Mouse (Mus musculus): ENCODE data around the gene Gm45717. TPM values are rescaled to one million over a fixed set of nuclear protein-coding genes. Genes with fewer than 3 reads are reported as not detected.
A peak's percentile ranks its signal among the peaks of the same experiment; 100 is the strongest.

The Gm45717 gene
- total and polyA plus RNA-seq, 2 experiments from 2014 or later: not detected

DNA sequence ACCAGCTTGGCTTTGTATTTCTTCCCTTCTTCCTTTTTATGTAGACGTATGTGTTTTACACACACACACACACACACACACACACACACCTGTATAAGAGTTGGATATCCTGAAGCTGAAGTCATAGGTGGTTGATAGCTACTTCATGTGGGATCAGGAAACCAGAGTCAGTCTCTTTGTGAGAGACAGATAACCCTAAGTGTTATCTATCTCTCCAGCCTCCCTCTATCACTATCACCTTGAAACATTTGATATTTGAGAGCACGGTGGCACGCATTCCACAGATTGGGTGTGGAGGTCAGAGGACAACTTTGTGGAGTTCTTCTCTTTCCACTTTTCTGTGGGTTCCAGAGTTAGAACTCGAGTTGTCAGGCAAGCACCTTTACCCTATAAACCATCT lies 35.8 kb downstream of the Gm45717 start:
- Histone ChIP-seq H3K4me2 (ENCODE audit: low read depth, low read length, poor library complexity, severe bottlenecking) (no peak overlapping the region), H3K4me3 (ENCODE audit: low read depth, low read length) (no peak overlapping the region), H3K27me3 (ENCODE audit: insufficient read depth, low read length) (peaks cover 55% of the 10 kb centered on the region), H3K9me3 (ENCODE audit: low read length) (no peaks in the 10 kb centered on the region), H3K36me3 (ENCODE audit: insufficient read depth, low read length) (no peaks in the 10 kb centered on the region), H3K4me1 (ENCODE audit: insufficient read depth, low read length) (peaks cover 9% of the 10 kb centered on the region; the same call in 1 of the 2 replicates), H3K9ac (replicated peaks; ENCODE audit: low read length, poor library complexity, severe bottlenecking) (no peak overlapping the region), H3K27ac (ENCODE audit: low read depth, low read length) (no peak overlapping the region)
- TF ChIP-seq CTCF (IDR thresholded peaks at IDR 0.05): no peak
- WGBS: 81% methylated on average over 4 of the region's 4 CpGs
- ATAC-seq (ENCODE audit: low FRiP score) (no peak), DNase-seq (ENCODE audit: low spot score) (no peak)

DNA sequence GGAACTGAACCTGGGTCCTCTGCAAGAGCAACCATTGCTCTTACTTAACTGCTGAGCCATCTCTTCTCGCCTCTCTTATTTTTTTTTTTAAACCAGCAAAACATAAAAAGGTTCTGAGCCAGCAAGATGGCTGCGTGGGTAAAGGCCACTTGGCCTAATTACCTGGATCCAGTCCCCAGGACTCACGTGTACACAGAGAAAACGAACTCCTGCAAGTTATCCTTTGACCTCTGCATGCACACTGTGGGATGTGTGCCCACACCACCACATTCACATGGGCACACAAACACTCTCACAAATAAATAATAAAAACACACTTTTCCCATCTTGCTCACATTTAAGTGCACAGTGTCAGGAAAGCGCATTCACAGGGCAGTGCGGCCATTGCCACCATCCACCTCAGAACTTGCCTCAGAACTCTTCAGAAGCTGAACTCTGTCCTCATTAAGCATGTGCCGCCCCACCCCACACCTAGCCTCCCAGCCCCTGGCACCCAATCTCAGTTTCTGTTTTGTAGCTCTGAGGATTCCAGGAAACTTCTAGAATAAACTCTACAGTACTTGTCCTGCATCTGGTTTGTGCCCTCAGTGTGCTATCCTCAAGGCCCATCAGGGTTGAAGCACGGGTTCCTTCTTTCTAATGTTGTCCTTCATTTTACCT lies 41.6 kb downstream of the Gm45717 start:
- no peaks in the 10 kb centered on the region for H3K36me3 ChIP-seq (ENCODE audit: insufficient read depth, low read length)
- no peak overlapping the region for H3K27ac ChIP-seq (ENCODE audit: low read depth, low read length)
- H3K4me1 ChIP-seq (ENCODE audit: insufficient read depth, low read length): no peaks in the 10 kb centered on the region
- no peaks in the 10 kb centered on the region for H3K9me3 ChIP-seq (ENCODE audit: low read length)
- H3K9ac ChIP-seq (replicated peaks; ENCODE audit: low read length, poor library complexity, severe bottlenecking): no peak overlapping the region
- no peak for DNase-seq (ENCODE audit: low spot score)
- H3K4me3 ChIP-seq (ENCODE audit: low read depth, low read length): no peak overlapping the region
- TF ChIP-seq CTCF (IDR thresholded peaks at IDR 0.05): no peak
- no peaks in the 10 kb centered on the region for H3K27me3 ChIP-seq (ENCODE audit: insufficient read depth, low read length)
- H3K4me2 ChIP-seq (ENCODE audit: low read depth, low read length, poor library complexity, severe bottlenecking): no peak overlapping the region
- WGBS: 87% methylated on average over 8 of the region's 8 CpGs
- no peak for ATAC-seq (ENCODE audit: low FRiP score)

DNA sequence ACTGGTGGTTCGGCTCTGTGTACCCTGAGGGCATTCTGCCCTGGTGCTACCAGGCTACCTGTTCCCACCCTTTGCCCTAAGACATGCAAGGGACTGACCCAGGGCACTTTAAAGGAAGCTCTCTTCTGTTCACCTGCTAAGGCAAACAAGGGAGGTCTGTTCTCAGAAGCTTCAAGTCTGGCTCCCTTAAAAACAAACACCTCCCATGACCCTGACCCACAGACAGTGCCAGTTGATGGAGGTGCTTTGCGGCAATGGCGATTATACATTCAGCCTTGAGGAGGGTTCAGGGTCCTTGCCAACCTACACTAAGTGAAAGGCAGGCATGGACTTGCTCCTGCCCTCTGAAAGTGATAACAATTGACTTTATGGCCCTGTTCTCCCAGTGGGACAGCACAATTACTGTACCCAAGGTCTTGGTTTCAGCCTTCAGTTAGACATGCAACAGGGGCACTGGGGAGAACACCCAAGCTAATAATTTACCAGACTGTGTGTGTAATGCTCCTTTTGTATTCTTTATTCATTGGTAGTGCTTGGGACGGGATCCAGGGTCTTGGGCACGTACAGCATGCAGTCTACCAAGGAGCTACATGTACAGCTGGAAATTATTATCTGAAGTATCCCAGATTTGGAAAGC lies 42.8 kb downstream of the Gm45717 start:
- Histone ChIP-seq H3K4me3 (ENCODE audit: low read depth, low read length) (no peak overlapping the region), H3K4me1 (ENCODE audit: insufficient read depth, low read length) (no peaks in the 10 kb centered on the region), H3K9me3 (ENCODE audit: low read length) (no peaks in the 10 kb centered on the region), H3K27me3 (ENCODE audit: insufficient read depth, low read length) (no peaks in the 10 kb centered on the region), H3K27ac (ENCODE audit: low read depth, low read length) (no peak overlapping the region), H3K36me3 (ENCODE audit: insufficient read depth, low read length) (no peaks in the 10 kb centered on the region), H3K4me2 (ENCODE audit: low read depth, low read length, poor library complexity, severe bottlenecking) (no peak overlapping the region), H3K9ac (replicated peaks; ENCODE audit: low read length, poor library complexity, severe bottlenecking) (no peak overlapping the region)
- 79% methylated on average over 5 of the region's 5 CpGs for WGBS
- no peak for TF ChIP-seq CTCF (IDR thresholded peaks at IDR 0.05)
- DNase-seq (ENCODE audit: low spot score): no peak
- ATAC-seq (ENCODE audit: low FRiP score): no peak

DNA sequence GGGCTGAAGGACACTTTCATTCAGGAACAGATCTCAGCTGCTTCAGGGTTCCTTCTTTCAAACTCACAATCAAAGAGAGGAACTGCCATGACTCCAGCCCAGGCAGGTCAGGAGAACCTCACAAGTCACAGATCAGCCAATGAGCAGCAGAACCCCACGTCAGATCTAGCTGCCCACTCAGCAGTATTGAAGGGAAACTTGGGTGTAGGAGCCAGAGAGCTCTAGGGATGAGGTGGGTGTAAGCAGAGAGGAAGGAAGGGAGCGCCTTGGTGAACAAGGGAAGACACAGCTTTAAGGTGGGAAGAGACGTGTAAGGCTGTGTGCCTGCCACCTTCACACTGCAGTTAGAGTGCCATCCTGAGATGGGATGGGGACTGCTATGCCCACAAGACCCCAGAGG lies 43.4 kb downstream of the Gm45717 start:
- no peak for TF ChIP-seq CTCF (IDR thresholded peaks at IDR 0.05)
- Histone ChIP-seq H3K4me1 (ENCODE audit: insufficient read depth, low read length) (no peaks in the 10 kb centered on the region), H3K36me3 (ENCODE audit: insufficient read depth, low read length) (no peaks in the 10 kb centered on the region), H3K27ac (ENCODE audit: low read depth, low read length) (no peak overlapping the region), H3K9me3 (ENCODE audit: low read length) (no peaks in the 10 kb centered on the region), H3K4me2 (ENCODE audit: low read depth, low read length, poor library complexity, severe bottlenecking) (no peak overlapping the region), H3K27me3 (ENCODE audit: insufficient read depth, low read length) (no peaks in the 10 kb centered on the region), H3K4me3 (ENCODE audit: low read depth, low read length) (no peak overlapping the region), H3K9ac (replicated peaks; ENCODE audit: low read length, poor library complexity, severe bottlenecking) (no peak overlapping the region)
- 77% methylated on average over 3 of the region's 3 CpGs for WGBS
- no peak for DNase-seq (ENCODE audit: low spot score)
- ATAC-seq (ENCODE audit: low FRiP score): no peak

DNA sequence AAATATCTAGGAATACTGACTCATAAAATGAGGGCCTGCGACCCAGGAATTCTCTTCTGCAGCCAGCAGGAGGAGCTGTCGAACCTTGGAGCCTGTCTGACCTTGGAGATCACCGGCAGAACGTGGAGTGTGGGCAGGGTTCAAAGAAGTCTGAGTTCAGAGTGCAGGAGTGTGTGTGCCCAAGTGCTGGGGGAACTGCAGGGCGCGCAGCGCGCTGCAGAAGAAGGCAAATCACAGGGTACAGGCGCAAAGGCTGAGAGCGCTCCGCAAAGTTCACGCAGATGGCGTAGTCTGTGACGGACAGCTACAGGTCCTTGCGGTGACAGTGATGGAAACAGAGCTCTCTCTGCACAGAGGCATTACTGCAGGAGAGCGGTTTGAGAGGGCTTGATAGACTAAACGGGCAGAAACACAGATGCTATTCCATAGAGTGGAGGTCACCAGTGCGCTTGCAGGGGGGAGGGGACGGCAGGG lies 47.1 kb downstream of the Gm45717 start:
- Histone ChIP-seq H3K27me3 (ENCODE audit: insufficient read depth, low read length) (no peaks in the 10 kb centered on the region), H3K36me3 (ENCODE audit: insufficient read depth, low read length) (no peaks in the 10 kb centered on the region), H3K4me3 (ENCODE audit: low read depth, low read length) (peak overlapping the region; percentile 32), H3K4me2 (ENCODE audit: low read depth, low read length, poor library complexity, severe bottlenecking) (peak overlapping the region; percentile 81), H3K27ac (ENCODE audit: low read depth, low read length) (no peak overlapping the region), H3K9me3 (ENCODE audit: low read length) (no peaks in the 10 kb centered on the region), H3K4me1 (ENCODE audit: insufficient read depth, low read length) (no peaks in the 10 kb centered on the region), H3K9ac (replicated peaks; ENCODE audit: low read length, poor library complexity, severe bottlenecking) (peak overlapping the region; percentile 33; the same call in 1 of the 2 replicates)
- peak; percentile 89 for TF ChIP-seq CTCF (IDR thresholded peaks at IDR 0.05)
- ATAC-seq (ENCODE audit: low FRiP score) (peak; percentile 49; the same call in 1 of the 2 replicates), DNase-seq (ENCODE audit: low spot score) (peak; percentile 76)
- whole genome bisulfite sequencing: 2% methylated on average over 19 of the region's 19 CpGs

DNA sequence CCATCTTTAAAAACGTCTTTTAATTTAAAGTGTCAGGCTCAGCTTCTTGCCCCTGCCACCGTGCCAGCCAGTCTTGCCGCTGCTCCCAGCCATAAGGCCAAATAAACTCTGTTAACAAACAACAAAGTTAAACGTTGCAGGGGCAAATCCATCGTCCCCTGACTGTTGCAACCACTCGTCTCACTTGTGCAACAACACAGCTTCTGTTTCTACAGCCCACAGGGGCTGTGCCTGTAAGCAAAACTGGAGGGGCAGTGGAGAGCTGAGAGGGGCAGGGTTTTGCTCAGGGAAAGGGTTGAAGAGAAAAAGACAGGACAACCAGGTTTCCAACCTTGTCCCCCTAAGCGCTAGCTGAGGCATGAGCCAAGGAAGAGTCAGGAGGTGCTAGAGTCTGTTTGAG lies 47.6 kb downstream of the Gm45717 start:
- no peak for ATAC-seq (ENCODE audit: low FRiP score)
- H3K36me3 ChIP-seq (ENCODE audit: insufficient read depth, low read length): no peaks in the 10 kb centered on the region
- H3K4me3 ChIP-seq (ENCODE audit: low read depth, low read length): no peak overlapping the region
- no peak for DNase-seq (ENCODE audit: low spot score)
- no peak for TF ChIP-seq CTCF (IDR thresholded peaks at IDR 0.05)
- no peaks in the 10 kb centered on the region for H3K9me3 ChIP-seq (ENCODE audit: low read length)
- no peaks in the 10 kb centered on the region for H3K4me1 ChIP-seq (ENCODE audit: insufficient read depth, low read length)
- H3K27ac ChIP-seq (ENCODE audit: low read depth, low read length): no peak overlapping the region
- WGBS: 53% methylated on average over 7 of the region's 7 CpGs
- no peaks in the 10 kb centered on the region for H3K27me3 ChIP-seq (ENCODE audit: insufficient read depth, low read length)
- no peak overlapping the region for H3K4me2 ChIP-seq (ENCODE audit: low read depth, low read length, poor library complexity, severe bottlenecking)
- H3K9ac ChIP-seq (replicated peaks; ENCODE audit: low read length, poor library complexity, severe bottlenecking): no peak overlapping the region

All from midbrain, postnatal 0 days (tissue).